Comparison of ENCODE assay signal across 8 mouse cellular contexts in the genomic region with DNA sequence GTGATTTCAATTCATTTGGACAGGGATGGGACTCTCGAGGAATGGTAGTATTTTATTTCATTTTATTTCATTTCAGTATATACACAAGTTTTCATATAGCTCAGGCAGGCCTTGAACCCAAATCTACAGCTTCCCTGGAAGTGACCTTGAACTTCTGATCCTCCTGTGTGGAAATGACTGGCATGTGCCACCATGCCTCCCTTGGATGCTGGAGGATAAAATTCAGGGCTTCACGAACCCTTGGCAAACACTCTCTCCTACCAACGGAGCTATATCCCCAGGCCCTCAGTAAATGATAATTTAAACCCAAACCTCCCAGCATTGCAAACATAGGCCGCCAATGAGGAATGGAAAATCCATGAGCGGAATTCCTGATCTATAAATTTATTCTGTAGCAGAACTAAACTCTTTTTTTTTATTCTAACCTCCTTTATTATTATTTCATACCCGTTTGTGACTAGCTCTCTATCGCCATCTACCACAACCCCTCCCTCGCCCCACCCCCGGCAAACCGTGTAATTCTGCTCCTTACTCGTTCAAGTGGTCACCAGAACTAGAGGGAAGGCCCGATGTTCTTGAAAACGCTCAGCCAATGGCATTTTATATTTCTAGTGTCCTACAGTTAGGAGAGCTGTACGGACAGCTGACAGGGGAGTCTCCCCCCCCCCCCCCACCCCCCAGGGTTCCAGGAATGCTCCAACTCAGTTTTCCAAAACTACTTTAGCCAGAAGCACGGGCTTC. TPM values are rescaled to one million over a fixed set of nuclear protein-coding genes. Genes with fewer than 3 reads are reported as not detected.
DNase-seq lines count a peak whose midpoint lies in the region; ATAC-seq and TF ChIP-seq lines count a peak whose summit lies in the region.

No protein-coding gene starts in this region.

- peaks cover 9% of the 10 kb centered on the region for H3K36me3 ChIP-seq in forebrain, embryonic 10.5 days (replicated peaks)
- no peaks in the 10 kb centered on the region for H3K36me3 ChIP-seq in lung, embryonic 15.5 days
- H3K36me3 ChIP-seq in spleen, adult 2 months (ENCODE audit: control insufficient read depth, insufficient read depth, low read length) = peaks cover 10% of the 10 kb centered on the region

- H3K4me1 ChIP-seq in cerebellum, adult 2 months (ENCODE audit: control insufficient read depth, insufficient read depth, low read length) = no peaks in the 10 kb centered on the region
- H3K4me1 ChIP-seq in forebrain, embryonic 10.5 days = peaks cover 35% of the 10 kb centered on the region
- H3K4me1 ChIP-seq in lung, embryonic 15.5 days = peaks cover 17% of the 10 kb centered on the region
- H3K4me1 ChIP-seq in spleen, adult 2 months (ENCODE audit: control insufficient read depth, insufficient read depth, insufficient read length) = peaks cover 20% of the 10 kb centered on the region

- H3K27ac ChIP-seq in cerebellum, adult 2 months (ENCODE audit: insufficient read depth, low read length) = no peak overlapping the region
- H3K27ac ChIP-seq in forebrain, embryonic 10.5 days = 0 out of 2 replicates have a peak overlapping the region, but pooled peaks have one; percentile 89
- H3K27ac ChIP-seq in lung, embryonic 15.5 days = peak overlapping the region; percentile 88
- 0 out of 2 replicates have a peak overlapping the region, but pooled peaks have one; percentile 82 for H3K27ac ChIP-seq in spleen, adult 2 months (ENCODE audit: insufficient read depth, low read length)

- peak overlapping the region; percentile 93 for H3K9ac ChIP-seq in lung, embryonic 15.5 days

- 0 out of 2 replicates have a peak, but pooled peaks have one; percentile 7 for TF ChIP-seq CTCF in cerebellum, adult 2 months (IDR thresholded peaks at IDR 0.05; ENCODE audit: borderline replicate concordance, insufficient read depth, low read depth, low read length)
- no peak for TF ChIP-seq CTCF in spleen, adult 2 months (IDR thresholded peaks at IDR 0.05; ENCODE audit: extremely low read depth, insufficient read depth, insufficient read length, insufficient replicate concordance)

- peak overlapping the region; percentile 71 for H3K4me3 ChIP-seq in cerebellum, adult 2 months (replicated peaks; ENCODE audit: insufficient read depth, low read depth, low read length)
- H3K4me3 ChIP-seq in forebrain, embryonic 10.5 days = peak overlapping the region; percentile 87
- H3K4me3 ChIP-seq in lung, embryonic 15.5 days = peak overlapping the region; percentile 94
- peak overlapping the region; percentile 78; the same call in 1 of the 2 replicates for H3K4me3 ChIP-seq in spleen, adult 2 months (ENCODE audit: extremely low read depth, insufficient read depth, insufficient read length)

- WGBS in cerebellum, adult 2 months = 25% methylated on average over 15 of the region's 15 CpGs
- WGBS in forebrain, embryonic 10.5 days = 23% methylated on average over 15 of the region's 15 CpGs
- 19% methylated on average over 15 of the region's 15 CpGs for WGBS in lung, embryonic 15.5 days
- 19% methylated on average over 15 of the region's 15 CpGs for WGBS in spleen, adult 2 months

- ATAC-seq in lung, embryonic 15.5 days (ENCODE audit: borderline replicate concordance, extremely low read depth, low FRiP score, low TSS enrichment) = no peak

- DNase-seq in cerebellum, adult 2 months = peak in 1 of 2 experiments; percentile 18
- DNase-seq in cerebellum, postnatal 4 days (ENCODE audit: low spot score in 2 of 2) = no peak
- DNase-seq in CD4-positive helper T cell, adult 2 months (ENCODE audit: low read depth, low spot score) = peak; percentile 40
- DNase-seq in forebrain, embryonic 10.5 days (ENCODE audit: extremely low spot score, low spot score) = no peak
- peak; percentile 59 for DNase-seq in induced T-regulatory cell, adult 2 months (ENCODE audit: low read depth)
- no peak for DNase-seq in spleen, adult 2 months (ENCODE audit: low read depth in 1 of 2, low spot score in 2 of 2)
- DNase-seq in right cerebral cortex, postnatal 10 days (ENCODE audit: low spot score in 2 of 2) = no peak

- H3K27me3 ChIP-seq in cerebellum, adult 2 months (ENCODE audit: control insufficient read depth, insufficient read depth, low read length) = no peaks in the 10 kb centered on the region
- peaks cover 48% of the 10 kb centered on the region for H3K27me3 ChIP-seq in forebrain, embryonic 10.5 days (ENCODE audit: poor library complexity, severe bottlenecking)
- H3K27me3 ChIP-seq in lung, embryonic 15.5 days = no peaks in the 10 kb centered on the region; the same call in 1 of the 2 replicates
- no peaks in the 10 kb centered on the region for H3K27me3 ChIP-seq in spleen, adult 2 months (ENCODE audit: control insufficient read depth, insufficient read depth, low read length)

- H3K9me3 ChIP-seq in forebrain, embryonic 10.5 days = no peaks in the 10 kb centered on the region
- H3K9me3 ChIP-seq in lung, embryonic 15.5 days = no peaks in the 10 kb centered on the region

- peak overlapping the region; percentile 83 for H3K4me2 ChIP-seq in lung, embryonic 15.5 days

- no peak for TF ChIP-seq POLR2A in cerebellum, adult 2 months (IDR thresholded peaks at IDR 0.05; ENCODE audit: borderline replicate concordance, insufficient read depth, low read length)
- TF ChIP-seq POLR2A in spleen, adult 2 months (IDR thresholded peaks at IDR 0.05; ENCODE audit: low read depth, low read length) = no peak

RNA-seq across cellular contexts. Expression of a gene that starts 1.8 kb away (rescaled TPM):
- 64.9 and 76.3 TPM in 2 replicates for polyA plus RNA-seq in cerebellum, adult 2 months (2012; rRNA removed)
- polyA plus RNA-seq in forebrain, embryonic 10.5 days (2016; fragmentation: Nextera tagmentation; extraction: Ambion mirVana) = 78.1 and 82.6 TPM in 2 replicates
- polyA plus RNA-seq in lung, embryonic 15.5 days (2015; fragmentation: Nextera tagmentation; extraction: Ambion mirVana) = 150 and 160 TPM in 2 replicates
- 52.4 and 66.1 TPM in 2 replicates for polyA plus RNA-seq in spleen, adult 2 months (2012; rRNA removed)

RNA-seq across cellular contexts. Expression of a gene that starts 33.4 kb away (rescaled TPM):
- polyA plus RNA-seq in cerebellum, adult 2 months (2012; rRNA removed) = 0.16 TPM in 1 of 2 replicates, not detected in the other
- polyA plus RNA-seq in forebrain, embryonic 10.5 days (2016; fragmentation: Nextera tagmentation; extraction: Ambion mirVana) = not detected in 2 replicates
- polyA plus RNA-seq in lung, embryonic 15.5 days (2015; fragmentation: Nextera tagmentation; extraction: Ambion mirVana) = 0.11 and 0.23 TPM in 2 replicates
- polyA plus RNA-seq in spleen, adult 2 months (2012; rRNA removed) = 0.07 and 0.21 TPM in 2 replicates

RNA-seq across cellular contexts. Expression of a gene that starts 38.5 kb away (rescaled TPM):
- 6.0 and 7.4 TPM in 2 replicates for polyA plus RNA-seq in cerebellum, adult 2 months (2012; rRNA removed)
- 0.56 and 0.58 TPM in 2 replicates for polyA plus RNA-seq in forebrain, embryonic 10.5 days (2016; fragmentation: Nextera tagmentation; extraction: Ambion mirVana)
- 2.7 TPM in 2 replicates for polyA plus RNA-seq in lung, embryonic 15.5 days (2015; fragmentation: Nextera tagmentation; extraction: Ambion mirVana)
- polyA plus RNA-seq in spleen, adult 2 months (2012; rRNA removed) = 1.9 and 2.1 TPM in 2 replicates

Comparison
In these comparisons a context has a peak if more than half of its experiments do, and no peak if none do; other contexts are left out.
1. DNase-seq: peak in CD4-positive helper T cell, adult 2 months (single experiment) and induced T-regulatory cell, adult 2 months (single experiment); none in cerebellum, postnatal 4 days (0 of 2), forebrain, embryonic 10.5 days (single experiment), spleen, adult 2 months (0 of 2) and right cerebral cortex, postnatal 10 days (0 of 2).
2. Peak in every context shown above with its lines, with median percentiles within 50 percentile points of each other: H3K4me3 ChIP-seq.